Mouse (Mus musculus) midbrain, postnatal 0 days (tissue): ENCODE measurements around the gene Atp13a3. TPM values are rescaled to one million over a fixed set of nuclear protein-coding genes. Genes with fewer than 3 reads are reported as not detected.

Source experiments
- ATAC-seq: fragments of 200-750 bp; cut with Nextera tagmentation; 2 replicates; pipeline ENCODE4 v1.8.0; 2017; ENCODE audit warnings: moderate number of reproducible peaks, mild to moderate bottlenecking, moderate TSS enrichment, moderate library complexity; ENCODE audit not compliant: low FRiP score
- DNase-seq: peaks from one replicate; pipeline ENCODE4 v3.0.0-alpha.2; 2015; ENCODE audit warnings: low spot score
- H3K27ac ChIP-seq: fragments of 300-500 bp; sonication (generic); 2 replicates; pipeline ENCODE4 v1.5.1; 2014; ENCODE audit warnings: low read depth, mild to moderate bottlenecking, low read length, mixed read lengths
- H3K27me3 ChIP-seq: fragments of 300-500 bp; sonication (generic); 2 replicates; pipeline ENCODE4 v1.6.1; 2014; ENCODE audit warnings: low read length, control low read depth, mixed read lengths; ENCODE audit not compliant: insufficient read depth
- H3K36me3 ChIP-seq: fragments of 300-500 bp; sonication (generic); 2 replicates; pipeline ENCODE4 v1.6.1; 2014; ENCODE audit warnings: low read length, control low read depth, mixed read lengths; ENCODE audit not compliant: insufficient read depth
- H3K4me1 ChIP-seq: fragments of 300-500 bp; sonication (generic); 2 replicates; pipeline ENCODE4 v1.6.1; 2014; ENCODE audit warnings: mild to moderate bottlenecking, control low read depth, antibody characterized with exemption, low read length, mixed read lengths; ENCODE audit not compliant: insufficient read depth
- H3K4me2 ChIP-seq: fragments of 300-500 bp; sonication (generic); 2 replicates; pipeline ENCODE4 v1.6.1; 2014; ENCODE audit warnings: low read depth, mild to moderate bottlenecking, low read length, mixed read lengths; ENCODE audit not compliant: poor library complexity, severe bottlenecking
- H3K4me3 ChIP-seq: fragments of 300-500 bp; sonication (generic); 2 replicates; pipeline ENCODE4 v1.5.1; 2014; ENCODE audit warnings: low read depth, mild to moderate bottlenecking, low read length, moderate library complexity
- H3K9ac ChIP-seq: fragments of 300-500 bp; sonication (generic); replicated peaks from 2 replicates; pipeline ENCODE4 v1.6.1; 2014; ENCODE audit warnings: mild to moderate bottlenecking, low read length, moderate library complexity, mixed read lengths; ENCODE audit not compliant: poor library complexity, severe bottlenecking
- H3K9me3 ChIP-seq: fragments of 300-500 bp; sonication (generic); 2 replicates; pipeline ENCODE4 v1.6.1; 2016; ENCODE audit warnings: low read length, control low read depth
- CTCF ChIP-seq: IDR thresholded peaks from 2 replicates; pipeline ENCODE4 v1.5.1; 2016; ENCODE audit warnings: antibody characterized with exemption, mild to moderate bottlenecking
- WGBS: fragments of 180-500 bp; shearing (Covaris S2); extraction: QIAGEN DNeasy Blood & Tissue Kit; methylation state at CpG from one replicate; pipeline ENCODE4 v1.1.7; 2014; 5-methylcytosine and 5-hydroxymethylcytosine counted together
- polyA plus RNA-seq: library from polyadenylated mRNA; unstranded; fragments of >200 nt; fragmentation: Nextera tagmentation; extraction: Ambion mirVana; gene quantifications from 2 replicates; pipeline ENCODE4 v1.2.1, GENCODE M21; 2015
- total RNA-seq: library from RNA; depleted of rRNA; stranded (reverse); fragments of >200 nt; gene quantifications from 2 replicates; pipeline ENCODE4 v1.2.3, GENCODE M21; 2014

The Atp13a3 gene
- total and polyA plus RNA-seq, 2 experiments from 2014 or later = 7.2 to 34.1 TPM

- H3K4me3 ChIP-seq = no peak overlapping the region
- no peak for TF ChIP-seq CTCF
- no peaks in the 10 kb centered on the region for H3K27me3 ChIP-seq
- H3K36me3 ChIP-seq = no peaks in the 10 kb centered on the region
- no peaks in the 10 kb centered on the region for H3K4me1 ChIP-seq
- ATAC-seq (no peak), DNase-seq (no peak)
- 84% methylated on average over 1 of the region's 1 CpGs for WGBS
- no peaks in the 10 kb centered on the region for H3K9me3 ChIP-seq
- no peak overlapping the region for H3K4me2 ChIP-seq
- H3K9ac ChIP-seq = no peak overlapping the region
- H3K27ac ChIP-seq = no peak overlapping the region
Measured at GRCm38 (mm10) chr16:30425980-30426379, 20.2 kb upstream of the Atp13a3 start.

- WGBS = 95% methylated on average over 5 of the region's 5 CpGs
Measured at GRCm38 (mm10) chr16:30424053-30424452, 18.3 kb upstream of the Atp13a3 start.

GRCm38 (mm10) chr16:30416707-30417106 lies 10.9 kb upstream of the Atp13a3 start:
- 85% methylated on average over 2 of the region's 2 CpGs for WGBS
- Histone ChIP-seq H3K4me2 (no peak overlapping the region), H3K4me3 (no peak overlapping the region), H3K27me3 (no peaks in the 10 kb centered on the region), H3K27ac (no peak overlapping the region), H3K9me3 (no peaks in the 10 kb centered on the region), H3K9ac (no peak overlapping the region), H3K4me1 (no peaks in the 10 kb centered on the region), H3K36me3 (no peaks in the 10 kb centered on the region)
- TF ChIP-seq CTCF = no peak
- no peak for DNase-seq
- no peak for ATAC-seq

More at GRCm38 (mm10) chr16:30424053-30424452, 18.3 kb upstream of the Atp13a3 start:
- H3K27ac ChIP-seq = no peak overlapping the region
- H3K4me2 ChIP-seq = no peak overlapping the region
- H3K36me3 ChIP-seq = no peaks in the 10 kb centered on the region
- no peaks in the 10 kb centered on the region for H3K9me3 ChIP-seq
- no peak for TF ChIP-seq CTCF
- no peaks in the 10 kb centered on the region for H3K4me1 ChIP-seq
- no peak overlapping the region for H3K4me3 ChIP-seq
- DNase-seq (no peak), ATAC-seq (no peak)
- H3K9ac ChIP-seq = no peak overlapping the region
- H3K27me3 ChIP-seq = no peaks in the 10 kb centered on the region

- DNase-seq (no peak), ATAC-seq (no peak)
- Histone ChIP-seq H3K27me3 (no peaks in the 10 kb centered on the region), H3K4me2 (no peak overlapping the region), H3K4me3 (no peak overlapping the region), H3K9ac (no peak overlapping the region), H3K9me3 (no peaks in the 10 kb centered on the region), H3K27ac (no peak overlapping the region), H3K4me1 (no peaks in the 10 kb centered on the region), H3K36me3 (no peaks in the 10 kb centered on the region)
- 83% methylated on average over 5 of the region's 5 CpGs for WGBS
- no peak for TF ChIP-seq CTCF
Measured at GRCm38 (mm10) chr16:30416284-30416683, 10.5 kb upstream of the Atp13a3 start.

- DNase-seq = no peak
- no peak overlapping the region for H3K9ac ChIP-seq
- no peak overlapping the region for H3K27ac ChIP-seq
- no peaks in the 10 kb centered on the region for H3K27me3 ChIP-seq
- H3K4me3 ChIP-seq = no peak overlapping the region
- no peaks in the 10 kb centered on the region for H3K4me1 ChIP-seq
- H3K36me3 ChIP-seq = no peaks in the 10 kb centered on the region
- 76% methylated on average over 3 of the region's 3 CpGs for WGBS
- ATAC-seq = no peak
- no peak for TF ChIP-seq CTCF
- no peaks in the 10 kb centered on the region for H3K9me3 ChIP-seq
- H3K4me2 ChIP-seq = no peak overlapping the region
Measured at GRCm38 (mm10) chr16:30412680-30413079, 6.9 kb upstream of the Atp13a3 start.

GRCm38 (mm10) chr16:30410914-30411313 lies 5.1 kb upstream of the Atp13a3 start:
- TF ChIP-seq CTCF = no peak
- no peaks in the 10 kb centered on the region for H3K27me3 ChIP-seq
- no peak overlapping the region for H3K4me2 ChIP-seq
- DNase-seq (no peak), ATAC-seq (no peak)
- H3K36me3 ChIP-seq = no peaks in the 10 kb centered on the region
- WGBS = 93% methylated on average over 4 of the region's 4 CpGs
- H3K4me1 ChIP-seq = no peaks in the 10 kb centered on the region
- no peaks in the 10 kb centered on the region for H3K9me3 ChIP-seq
- H3K9ac ChIP-seq = no peak overlapping the region
- no peak overlapping the region for H3K4me3 ChIP-seq
- no peak overlapping the region for H3K27ac ChIP-seq
